Mouse (Mus musculus): ENCODE results near the gene Igdcc4.

DNA sequence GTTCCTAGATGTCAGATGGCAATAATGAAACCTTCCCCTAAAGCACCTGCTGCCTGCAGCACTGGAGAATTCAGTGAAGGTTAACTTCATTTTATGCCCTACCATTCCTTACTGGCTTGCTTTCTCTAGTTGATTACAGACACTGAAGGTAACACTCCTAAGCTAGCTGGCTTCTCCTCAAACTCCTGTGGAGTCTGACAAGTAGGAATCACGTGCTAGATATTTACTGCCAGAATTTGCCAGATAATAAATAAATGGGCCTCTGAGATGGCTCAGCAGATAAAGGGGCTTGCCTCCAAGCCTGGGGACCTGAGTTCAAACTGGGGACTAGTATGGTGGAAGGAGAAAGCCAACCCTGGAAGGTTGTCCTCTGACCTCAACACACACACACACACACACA lies 14.5 kb upstream of the Igdcc4 start:
- TF ChIP-seq CTCF (IDR thresholded peaks at IDR 0.05; ENCODE audit: control insufficient read depth, insufficient read depth, low read length) = no peak
- TF ChIP-seq POLR2A (IDR thresholded peaks at IDR 0.05; ENCODE audit: borderline replicate concordance, control insufficient read depth, low read depth, low read length) = no peak
